Comparison of ENCODE assay signal across 8 mouse cellular contexts in the genomic region with DNA sequence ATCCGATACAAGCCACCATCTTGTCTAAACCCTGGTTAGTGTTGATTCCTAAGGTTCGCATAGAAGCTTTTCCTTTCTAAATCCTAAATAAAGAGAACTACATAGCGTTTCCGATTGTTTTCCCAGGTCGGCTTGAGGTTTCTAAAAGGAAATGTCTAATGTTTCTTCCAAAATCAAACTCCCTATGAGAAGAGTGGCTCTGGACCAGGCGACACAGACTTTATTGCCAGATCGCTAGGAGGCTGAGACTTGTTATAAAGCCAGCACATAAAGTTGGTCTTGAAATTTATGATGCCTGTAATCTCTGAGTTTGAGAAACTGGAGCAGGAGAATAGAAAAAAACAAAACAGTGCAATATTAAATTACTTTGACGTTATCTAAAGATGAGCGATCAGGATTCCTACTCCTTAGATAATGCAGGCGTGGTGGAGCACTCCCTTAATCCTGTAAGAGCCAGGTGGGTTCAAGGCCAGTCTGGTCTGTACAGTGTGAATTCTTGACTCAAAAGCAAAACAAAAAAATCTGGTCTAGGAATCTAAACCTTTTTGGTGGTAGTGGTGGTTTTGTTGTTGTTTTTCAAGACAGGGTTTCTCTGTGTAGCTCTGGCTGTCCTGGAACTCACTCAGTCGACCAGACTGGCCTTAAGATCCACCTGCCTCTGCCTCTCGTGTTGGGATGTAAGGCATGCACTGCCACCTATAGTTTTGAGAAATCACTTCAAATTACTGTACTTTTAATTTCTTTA. TPM values are rescaled to one million over a fixed set of nuclear protein-coding genes. Genes with fewer than 3 reads are reported as not detected.
DNase-seq lines count a peak whose midpoint lies in the region; ATAC-seq and TF ChIP-seq lines count a peak whose summit lies in the region.

No protein-coding gene starts in this region.

- peak overlapping the region; percentile 91 for H3K4me3 ChIP-seq in heart, embryonic 13.5 days
- H3K4me3 ChIP-seq in E14TG2a.4 (replicated peaks; ENCODE audit: low read length): peak overlapping the region; percentile 82
- H3K4me3 ChIP-seq in forebrain, embryonic 15.5 days: peak overlapping the region; percentile 68
- peak overlapping the region; percentile 96 for H3K4me3 ChIP-seq in liver, postnatal 0 days (ENCODE audit: low read depth, low read length)

- H3K27ac ChIP-seq in heart, embryonic 13.5 days (replicated peaks): peak overlapping the region; percentile 99
- peak overlapping the region; percentile 95 for H3K27ac ChIP-seq in forebrain, embryonic 15.5 days (replicated peaks)
- H3K27ac ChIP-seq in liver, postnatal 0 days (ENCODE audit: low read depth): peak overlapping the region; percentile 100

- no peak for ATAC-seq in heart, embryonic 13.5 days (ENCODE audit: extremely low read depth, insufficient number of reproducible peaks, low FRiP score, low TSS enrichment)
- ATAC-seq in forebrain, embryonic 15.5 days (replicated peaks): no peak
- no peak for ATAC-seq in liver, postnatal 0 days

- H3K9me3 ChIP-seq in heart, embryonic 13.5 days: no peaks in the 10 kb centered on the region
- no peaks in the 10 kb centered on the region for H3K9me3 ChIP-seq in E14TG2a.4 (ENCODE audit: low read length)
- no peaks in the 10 kb centered on the region for H3K9me3 ChIP-seq in forebrain, embryonic 15.5 days
- no peaks in the 10 kb centered on the region for H3K9me3 ChIP-seq in liver, postnatal 0 days (ENCODE audit: low read length)

- no peak for TF ChIP-seq CTCF in E14TG2a.4 (conservative IDR thresholded peaks at IDR 0.05; ENCODE audit: low read length)
- TF ChIP-seq CTCF in liver, postnatal 0 days (IDR thresholded peaks at IDR 0.05; ENCODE audit: low read depth): peak; percentile 36; the same call in 1 of the 2 replicates

- peak overlapping the region; percentile 86 for H3K9ac ChIP-seq in heart, embryonic 13.5 days
- peak overlapping the region; percentile 60 for H3K9ac ChIP-seq in forebrain, embryonic 15.5 days (replicated peaks)
- peak overlapping the region; percentile 60 for H3K9ac ChIP-seq in liver, postnatal 0 days (replicated peaks)

- TF ChIP-seq EP300 in liver, postnatal 0 days (IDR thresholded peaks at IDR 0.05; ENCODE audit: low read depth): no peak

- no peak for DNase-seq in heart, adult 9 months (ENCODE audit: low spot score in 2 of 2)
- no peak for DNase-seq in liver, postnatal 0 days
- no peak for DNase-seq in retina, embryonic 14.5 days (ENCODE audit: low spot score)
- no peak for DNase-seq in cerebellum, postnatal 36 days
- DNase-seq in layer of hippocampus, postnatal 14 days (ENCODE audit: low spot score in 2 of 2): no peak

- peaks cover 20% of the 10 kb centered on the region for H3K36me3 ChIP-seq in heart, embryonic 13.5 days
- H3K36me3 ChIP-seq in E14TG2a.4 (ENCODE audit: insufficient read depth, low read length): peaks cover 31% of the 10 kb centered on the region
- H3K36me3 ChIP-seq in forebrain, embryonic 15.5 days: peaks cover 20% of the 10 kb centered on the region
- H3K36me3 ChIP-seq in liver, postnatal 0 days (replicated peaks; ENCODE audit: insufficient read depth, low read length): peaks cover 18% of the 10 kb centered on the region

- peak overlapping the region; percentile 83 for H3K4me2 ChIP-seq in heart, embryonic 13.5 days
- peak overlapping the region; percentile 74 for H3K4me2 ChIP-seq in forebrain, embryonic 15.5 days (replicated peaks)
- H3K4me2 ChIP-seq in liver, postnatal 0 days (ENCODE audit: low read depth, low read length): peak overlapping the region; percentile 92

- peaks cover 34% of the 10 kb centered on the region for H3K4me1 ChIP-seq in heart, embryonic 13.5 days
- peaks cover 39% of the 10 kb centered on the region for H3K4me1 ChIP-seq in E14TG2a.4 (replicated peaks; ENCODE audit: low read depth, low read length)
- H3K4me1 ChIP-seq in forebrain, embryonic 15.5 days: peaks cover 29% of the 10 kb centered on the region
- H3K4me1 ChIP-seq in liver, postnatal 0 days (ENCODE audit: insufficient read depth): peaks cover 32% of the 10 kb centered on the region

- H3K27me3 ChIP-seq in heart, embryonic 13.5 days (replicated peaks): no peaks in the 10 kb centered on the region
- no peaks in the 10 kb centered on the region for H3K27me3 ChIP-seq in E14TG2a.4 (ENCODE audit: insufficient read depth, low read length)
- no peaks in the 10 kb centered on the region for H3K27me3 ChIP-seq in forebrain, embryonic 15.5 days
- H3K27me3 ChIP-seq in liver, postnatal 0 days (ENCODE audit: insufficient read depth, low read length): no peaks in the 10 kb centered on the region

- WGBS in heart, embryonic 13.5 days: 3% methylated on average over 12 of the region's 12 CpGs
- WGBS in forebrain, embryonic 15.5 days: 3% methylated on average over 12 of the region's 12 CpGs
- 3% methylated on average over 12 of the region's 12 CpGs for WGBS in liver, postnatal 0 days (ENCODE audit: insufficient replicate concordance)

RNA-seq across cellular contexts. Expression of gene Eif5a, which starts 0.4 kb away (rescaled TPM):
- 1,157 and 1,215 TPM in 2 replicates for polyA plus RNA-seq in heart, embryonic 13.5 days (2015; fragmentation: Nextera tagmentation; extraction: Ambion mirVana)
- polyA plus RNA-seq in forebrain, embryonic 15.5 days (2015; fragmentation: Nextera tagmentation; extraction: Ambion mirVana): 1,167 and 1,257 TPM in 2 replicates
- polyA plus RNA-seq in liver, postnatal 0 days (2015; fragmentation: Nextera tagmentation; extraction: Ambion mirVana): 872 and 914 TPM in 2 replicates
- total RNA-seq in layer of hippocampus, postnatal 14 days (2021): 100 to 1,000 TPM; 446 to 451 TPM

RNA-seq across cellular contexts. Expression of gene Gps2, which starts 8.5 kb away (rescaled TPM):
- polyA plus RNA-seq in heart, embryonic 13.5 days (2015; fragmentation: Nextera tagmentation; extraction: Ambion mirVana): 45.0 and 52.2 TPM in 2 replicates
- polyA plus RNA-seq in forebrain, embryonic 15.5 days (2015; fragmentation: Nextera tagmentation; extraction: Ambion mirVana): 79.6 and 92.2 TPM in 2 replicates
- polyA plus RNA-seq in liver, postnatal 0 days (2015; fragmentation: Nextera tagmentation; extraction: Ambion mirVana): 46.1 and 48.9 TPM in 2 replicates
- 10 to 100 TPM; 28.5 to 29.3 TPM for total RNA-seq in layer of hippocampus, postnatal 14 days (2021)

RNA-seq across cellular contexts. Expression of gene Ybx2, which starts 13.4 kb away (rescaled TPM):
- polyA plus RNA-seq in heart, embryonic 13.5 days (2015; fragmentation: Nextera tagmentation; extraction: Ambion mirVana): 3.1 TPM in 2 replicates
- polyA plus RNA-seq in forebrain, embryonic 15.5 days (2015; fragmentation: Nextera tagmentation; extraction: Ambion mirVana): 5.6 and 5.8 TPM in 2 replicates
- not detected in 2 replicates for polyA plus RNA-seq in liver, postnatal 0 days (2015; fragmentation: Nextera tagmentation; extraction: Ambion mirVana)
- total RNA-seq in layer of hippocampus, postnatal 14 days (2021): 1 to 10 TPM; 8.3 to 9.7 TPM

RNA-seq across cellular contexts. Expression of gene Neurl4, which starts 21.3 kb away (rescaled TPM):
- polyA plus RNA-seq in heart, embryonic 13.5 days (2015; fragmentation: Nextera tagmentation; extraction: Ambion mirVana): 7.8 and 8.1 TPM in 2 replicates
- polyA plus RNA-seq in forebrain, embryonic 15.5 days (2015; fragmentation: Nextera tagmentation; extraction: Ambion mirVana): 18.5 and 23.0 TPM in 2 replicates
- 1.0 and 1.4 TPM in 2 replicates for polyA plus RNA-seq in liver, postnatal 0 days (2015; fragmentation: Nextera tagmentation; extraction: Ambion mirVana)
- 100 to 1,000 TPM; 108 to 124 TPM for total RNA-seq in layer of hippocampus, postnatal 14 days (2021)

RNA-seq across cellular contexts. Expression of gene 2810408A11Rik, which starts 21.4 kb away (rescaled TPM):
- 4.0 and 4.1 TPM in 2 replicates for polyA plus RNA-seq in heart, embryonic 13.5 days (2015; fragmentation: Nextera tagmentation; extraction: Ambion mirVana)
- 19.9 and 20.7 TPM in 2 replicates for polyA plus RNA-seq in forebrain, embryonic 15.5 days (2015; fragmentation: Nextera tagmentation; extraction: Ambion mirVana)
- polyA plus RNA-seq in liver, postnatal 0 days (2015; fragmentation: Nextera tagmentation; extraction: Ambion mirVana): 0.90 and 1.2 TPM in 2 replicates
- 1 to 10 TPM; 1.5 to 2.1 TPM for total RNA-seq in layer of hippocampus, postnatal 14 days (2021)
